ENCODE assay signal across 8 mouse cellular contexts in genomic region chrX:104199611-104200387, GRCm38 (mm10). TPM values are rescaled to one million over a fixed set of nuclear protein-coding genes. Genes with fewer than 3 reads are reported as not detected.
DNase-seq lines count a peak whose midpoint lies in the region; ATAC-seq and TF ChIP-seq lines count a peak whose summit lies in the region.

No protein-coding gene starts in this region.

- H3K36me3 ChIP-seq in ES-Bruce4 (ENCODE audit: control insufficient read depth, insufficient read depth, low read length, poor library complexity, severe bottlenecking), result no peaks in the 10 kb centered on the region
- no peaks in the 10 kb centered on the region for H3K36me3 ChIP-seq in forebrain, embryonic 14.5 days (ENCODE audit: control insufficient read depth, insufficient read depth, low read length)
- no peaks in the 10 kb centered on the region for H3K36me3 ChIP-seq in lung, embryonic 14.5 days (ENCODE audit: insufficient read depth)

- peaks cover 2% of the 10 kb centered on the region for H3K4me1 ChIP-seq in ES-Bruce4 (ENCODE audit: control insufficient read depth, insufficient read depth, low read length)
- no peaks in the 10 kb centered on the region; the same call in 1 of the 2 replicates for H3K4me1 ChIP-seq in forebrain, embryonic 14.5 days (ENCODE audit: control insufficient read depth, insufficient read depth, low read length)
- no peaks in the 10 kb centered on the region for H3K4me1 ChIP-seq in lung, embryonic 14.5 days (ENCODE audit: insufficient read depth)

- no peak for TF ChIP-seq EP300 in ES-Bruce4 (IDR thresholded peaks at IDR 0.05; ENCODE audit: insufficient read depth, low read depth, low read length)

- no peak for TF ChIP-seq POLR2A in ES-Bruce4 (IDR thresholded peaks at IDR 0.05; ENCODE audit: insufficient read depth, low read length)
- TF ChIP-seq POLR2A in brain, embryonic 14.5 days (IDR thresholded peaks at IDR 0.05; ENCODE audit: borderline replicate concordance, extremely low read depth, insufficient read depth, insufficient read length, poor library complexity, severe bottlenecking), result no peak

- H3K4me3 ChIP-seq in ES-Bruce4 (ENCODE audit: low read depth, low read length), result peak overlapping the region; percentile 95
- peak overlapping the region; percentile 49 for H3K4me3 ChIP-seq in forebrain, embryonic 14.5 days (ENCODE audit: low read depth, low read length)
- H3K4me3 ChIP-seq in lung, embryonic 14.5 days (ENCODE audit: low read depth, low read length), result peak overlapping the region; percentile 49

- H3K4me2 ChIP-seq in forebrain, embryonic 14.5 days (ENCODE audit: low read length), result peak overlapping the region; percentile 57
- peak overlapping the region; percentile 65 for H3K4me2 ChIP-seq in lung, embryonic 14.5 days

- no peaks in the 10 kb centered on the region for H3K27me3 ChIP-seq in ES-Bruce4 (ENCODE audit: control insufficient read depth, insufficient read depth, low read length, poor library complexity, severe bottlenecking)
- H3K27me3 ChIP-seq in forebrain, embryonic 14.5 days (replicated peaks; ENCODE audit: control insufficient read depth, insufficient read depth, low read length), result 0 out of 2 replicates have a peak, but pooled peaks cover 5% of the 10 kb centered on the region
- H3K27me3 ChIP-seq in lung, embryonic 14.5 days (ENCODE audit: insufficient read depth, low read length), result 0 out of 2 replicates have a peak, but pooled peaks cover 9% of the 10 kb centered on the region

- WGBS in forebrain, embryonic 14.5 days, result 37% methylated on average over 64 of the region's 100 CpGs
- WGBS in lung, embryonic 14.5 days, result 13% methylated on average over 34 of the region's 100 CpGs

- intact Hi-C loops in heart, postnatal 36 days (cut with DNase I), result no loop called here

- no peaks in the 10 kb centered on the region for H3K9me3 ChIP-seq in ES-Bruce4 (replicated peaks; ENCODE audit: control insufficient read depth, insufficient read depth, low read length, poor library complexity, severe bottlenecking)
- no peaks in the 10 kb centered on the region for H3K9me3 ChIP-seq in forebrain, embryonic 14.5 days (replicated peaks; ENCODE audit: control insufficient read depth, low read length)
- H3K9me3 ChIP-seq in lung, embryonic 14.5 days (ENCODE audit: low read depth, low read length), result no peaks in the 10 kb centered on the region; the same call in 1 of the 2 replicates

- H3K27ac ChIP-seq in ES-Bruce4 (ENCODE audit: insufficient read depth, low read length), result no peak overlapping the region; the same call in 1 of the 2 replicates
- H3K27ac ChIP-seq in forebrain, embryonic 14.5 days (ENCODE audit: low read depth, low read length), result peak overlapping the region; percentile 92
- H3K27ac ChIP-seq in lung, embryonic 14.5 days (ENCODE audit: low read depth), result peak overlapping the region; percentile 67

- TF ChIP-seq CTCF in ES-Bruce4 (IDR thresholded peaks at IDR 0.05; ENCODE audit: low read depth, low read length), result no peak
- TF ChIP-seq CTCF in brain, embryonic 14.5 days (IDR thresholded peaks at IDR 0.05; ENCODE audit: borderline replicate concordance, extremely low read depth, insufficient read depth, insufficient read length), result no peak
- TF ChIP-seq CTCF in lung, embryonic 14.5 days (IDR thresholded peaks at IDR 0.05; ENCODE audit: low read depth), result no peak

- H3K9ac ChIP-seq in ES-Bruce4 (ENCODE audit: low read depth, poor library complexity, severe bottlenecking), result peak overlapping the region; percentile 85
- H3K9ac ChIP-seq in forebrain, embryonic 14.5 days (ENCODE audit: low read length), result peak overlapping the region; percentile 73
- peak overlapping the region; percentile 52 for H3K9ac ChIP-seq in lung, embryonic 14.5 days

- ATAC-seq in forebrain, embryonic 14.5 days, result peak; percentile 54
- ATAC-seq in lung, embryonic 14.5 days (ENCODE audit: insufficient read depth), result peak; percentile 49; the same call in 1 of the 2 replicates

- peak; percentile 57 for DNase-seq in brain, embryonic 14.5 days (ENCODE audit: low read depth)
- peak; percentile 44 for DNase-seq in forebrain, embryonic 14.5 days (ENCODE audit: low spot score)
- peak; percentile 42 to 51 for DNase-seq in heart, postnatal 36 days
- peak; percentile 9 to 15 for DNase-seq in layer of hippocampus, adult 18-20 months (ENCODE audit: low spot score in 2 of 2)
- peak; percentile 60 for DNase-seq in lung, embryonic 14.5 days
- peak; percentile 54 for DNase-seq in ovary, postnatal 36 days (ENCODE audit: low spot score)
- DNase-seq in urinary bladder, postnatal 10 days (ENCODE audit: low spot score), result peak; percentile 9

RNA-seq across cellular contexts. Expression of gene Nexmif, which starts 1.2 kb away (rescaled TPM):
- 8.1 and 8.3 TPM in 2 replicates for polyA plus RNA-seq in ES-Bruce4 (2011; ENCODE audit: insufficient read depth, insufficient read length, low read depth, missing spikeins)
- 7.0 and 11.4 TPM in 2 replicates for polyA plus RNA-seq in brain, embryonic 14.5 days (2012; rRNA removed)
- polyA plus RNA-seq in forebrain, embryonic 14.5 days (2014; fragmentation: Nextera tagmentation; extraction: Ambion mirVana), result 9.7 and 13.6 TPM in 2 replicates
- under 1 TPM; 0.11 to 0.19 TPM for total RNA-seq in heart, postnatal 36 days (2021)
- 10 to 100 TPM; 33.5 to 35.1 TPM for total RNA-seq in layer of hippocampus, adult 18-20 months (2021)
- polyA plus RNA-seq in lung, embryonic 14.5 days (2014; fragmentation: Nextera tagmentation; extraction: Ambion mirVana), result 7.8 and 8.0 TPM in 2 replicates

Comparison
In these comparisons a context has a peak if more than half of its experiments do, and no peak if none do; other contexts are left out.
1. DNase-seq: peak in every context shown above with its lines; median percentile 60 in lung, embryonic 14.5 days; 57 in brain, embryonic 14.5 days; 54 in ovary, postnatal 36 days; 46 in heart, postnatal 36 days; 44 in forebrain, embryonic 14.5 days; 12 in layer of hippocampus, adult 18-20 months; 9 in urinary bladder, postnatal 10 days.